Mouse (Mus musculus) liver, postnatal 0 days (tissue): ENCODE measurements around the gene Edem1.

Source experiments
- CTCF ChIP-seq: sonication (generic); IDR thresholded peaks from 2 replicates; pipeline ENCODE4 v1.5.1; 2016; ENCODE audit warnings: antibody characterized with exemption, low read depth
- EP300 ChIP-seq: IDR thresholded peaks from 2 replicates; pipeline ENCODE4 v1.6.1; 2016; ENCODE audit warnings: antibody characterized with exemption, low read depth, mild to moderate bottlenecking

DNA sequence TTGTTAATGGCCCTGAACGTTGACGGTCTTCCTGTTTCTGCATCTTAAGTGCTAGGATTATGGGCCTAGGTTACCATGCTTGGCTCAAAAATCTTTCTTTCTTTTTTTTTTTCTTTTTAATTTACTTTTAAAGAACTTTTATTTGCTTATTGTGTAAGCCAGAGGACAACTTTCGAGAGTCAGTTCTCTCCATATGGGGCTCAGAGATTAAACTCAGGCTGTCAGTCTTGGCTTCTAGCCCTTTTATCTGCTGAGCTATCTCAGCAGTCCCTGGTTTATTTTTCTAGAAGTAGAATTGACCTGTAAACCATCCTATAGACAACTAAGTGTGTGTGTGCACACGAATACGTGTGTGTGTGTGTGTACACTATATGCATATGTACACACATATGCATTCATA, 64.1 kb downstream of the Edem1 start:
- TF ChIP-seq CTCF (no peak), EP300 (no peak)
